Mouse (Mus musculus): Measurements from ENCODE around the gene Rpl3l. TPM values are rescaled to one million over a fixed set of nuclear protein-coding genes. Genes with fewer than 3 reads are reported as not detected.

Gene Rpl3l
- total RNA-seq, 2 experiments from 2014 or later, result 375 to 390 TPM

DNA sequence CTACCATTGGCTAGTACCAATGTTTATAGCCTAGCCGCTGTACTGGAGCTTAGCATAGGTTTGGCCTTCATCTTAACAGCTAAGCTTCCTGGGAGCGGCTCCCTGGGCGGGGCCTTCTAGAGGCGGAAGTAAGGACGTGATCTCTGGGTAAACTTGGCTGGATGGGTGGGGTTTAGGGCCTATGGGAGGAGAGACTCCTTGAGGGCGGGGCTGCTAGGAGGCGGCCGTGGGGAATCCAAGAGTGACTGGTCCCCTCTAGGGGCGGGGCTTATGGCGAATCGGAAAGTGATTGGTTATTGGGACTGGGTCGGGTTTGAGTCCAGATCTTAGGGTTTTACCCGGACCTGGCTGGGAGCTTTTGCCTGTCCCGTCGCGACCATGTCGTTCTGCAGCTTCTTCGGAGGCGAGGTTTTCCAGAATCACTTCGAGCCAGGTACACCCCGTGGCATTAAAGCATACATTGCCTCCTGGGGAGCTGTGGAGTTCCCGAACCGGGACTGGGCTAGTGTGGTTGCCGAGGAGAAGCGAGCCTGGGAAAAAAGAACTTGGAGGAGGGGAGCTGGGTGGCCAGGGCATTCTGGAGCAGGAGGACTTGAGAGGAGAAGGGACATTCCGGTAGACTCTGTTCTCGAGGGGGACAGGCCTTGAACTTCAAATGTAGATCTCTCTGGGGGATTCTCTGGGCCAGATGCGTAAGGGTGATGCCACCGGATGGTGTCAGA is 8.9 kb downstream of the Rpl3l start, which contains the start of gene Msrb1:
Gene Msrb1, plus strand, starts transcription at position 313 of the 722 bp plus-strand sequence.
- intact Hi-C loops (cut with DNase I), result loop anchor here (5.0 to 10.0 kb wide), 2 partner anchors 151 to 538 kb away; partner anchors contain the start of genes Nubp2, Spsb3 and Ube2i
- peak; percentile 98 for DNase-seq (ENCODE audit: low spot score)

DNA sequence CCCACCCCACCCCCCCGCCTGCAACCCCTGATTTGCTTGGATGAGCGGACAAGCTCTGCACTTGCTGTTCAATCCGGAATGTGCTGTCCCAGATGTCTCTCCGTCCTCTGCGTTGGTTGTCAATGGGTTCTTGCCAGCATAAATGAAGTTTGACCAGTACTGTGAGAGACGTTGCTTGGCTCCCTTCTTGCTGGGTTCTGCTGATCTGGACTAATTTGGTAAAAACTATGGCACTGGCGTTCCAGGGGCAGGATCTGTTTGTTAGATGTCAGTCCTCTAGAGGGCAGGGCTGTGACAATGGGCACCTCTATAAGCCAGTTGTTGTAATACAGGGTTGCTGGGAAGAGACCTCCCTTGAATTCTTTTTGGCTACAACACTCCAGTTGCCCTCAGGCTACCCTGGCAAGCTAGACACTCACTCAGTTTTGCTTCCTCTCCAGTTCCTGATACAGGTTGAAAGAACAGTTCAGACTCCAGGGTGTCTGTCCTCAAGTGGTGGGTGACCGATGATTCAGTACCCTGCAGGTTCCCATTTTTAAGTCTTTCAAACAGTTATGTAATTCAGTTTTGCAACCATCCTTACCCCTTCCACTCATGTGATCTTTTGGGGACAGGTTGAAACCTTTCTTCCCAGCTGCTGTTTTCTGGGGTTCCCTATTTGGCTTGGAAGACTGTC is 9.7 kb downstream of the Rpl3l start:
- DNase-seq (ENCODE audit: low spot score), result no peak
- intact Hi-C loops (cut with DNase I), result loop anchor here (5.0 to 10.0 kb wide), 2 partner anchors 150 to 538 kb away; partner anchors contain the start of genes Nubp2, Spsb3 and Ube2i

DNA sequence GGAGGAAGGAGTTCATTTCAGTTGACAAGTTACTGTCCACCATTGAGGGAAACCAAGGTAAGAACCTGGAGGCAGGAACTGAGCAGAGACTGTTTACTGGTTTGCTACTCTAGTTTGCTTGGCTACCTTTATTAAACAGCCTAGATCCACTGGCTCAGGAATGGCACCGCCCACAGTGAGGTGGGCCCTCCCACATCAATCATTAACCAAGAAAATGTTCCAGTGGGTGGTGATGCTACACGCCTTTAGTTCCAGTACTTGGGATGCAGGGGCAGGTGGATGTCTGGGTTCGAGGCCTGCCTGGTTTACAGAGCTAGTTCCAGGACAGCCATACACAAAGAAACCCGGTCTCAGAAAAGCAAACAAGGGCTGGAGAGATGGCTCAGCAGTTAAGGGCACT is 10.6 kb downstream of the Rpl3l start:
- no peak for DNase-seq (ENCODE audit: low spot score)
- intact Hi-C loops (cut with DNase I), result loop anchor here (5.0 to 10.0 kb wide), 2 partner anchors 149 to 537 kb away; partner anchors contain the start of genes Nubp2, Spsb3 and Ube2i

DNA sequence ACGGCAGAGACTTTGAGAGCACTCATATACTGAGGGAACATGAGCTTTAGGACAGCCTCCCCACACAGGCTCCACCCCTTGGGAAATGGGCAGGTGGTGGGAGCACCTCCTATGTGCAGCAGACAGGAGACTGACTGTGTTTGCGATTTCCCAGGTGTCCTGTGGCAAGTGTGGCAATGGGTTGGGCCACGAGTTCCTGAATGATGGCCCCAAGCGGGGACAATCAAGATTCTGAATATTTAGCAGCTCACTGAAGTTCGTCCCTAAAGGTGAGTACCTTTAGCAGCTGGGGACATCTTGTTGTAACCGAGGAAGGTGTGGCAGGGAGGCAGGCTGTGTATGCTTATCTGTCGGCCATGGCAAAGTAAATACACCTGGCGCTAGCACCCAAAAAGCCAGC is 12.3 kb downstream of the Rpl3l start:
- no peak for DNase-seq (ENCODE audit: low spot score)
- intact Hi-C loops (cut with DNase I), result loop anchor here (5.0 to 10.0 kb wide), 4 partner anchors 147 to 535 kb away; partner anchors contain the start of genes Cramp1l, Ift140, Nubp2 and Ptx4

DNA sequence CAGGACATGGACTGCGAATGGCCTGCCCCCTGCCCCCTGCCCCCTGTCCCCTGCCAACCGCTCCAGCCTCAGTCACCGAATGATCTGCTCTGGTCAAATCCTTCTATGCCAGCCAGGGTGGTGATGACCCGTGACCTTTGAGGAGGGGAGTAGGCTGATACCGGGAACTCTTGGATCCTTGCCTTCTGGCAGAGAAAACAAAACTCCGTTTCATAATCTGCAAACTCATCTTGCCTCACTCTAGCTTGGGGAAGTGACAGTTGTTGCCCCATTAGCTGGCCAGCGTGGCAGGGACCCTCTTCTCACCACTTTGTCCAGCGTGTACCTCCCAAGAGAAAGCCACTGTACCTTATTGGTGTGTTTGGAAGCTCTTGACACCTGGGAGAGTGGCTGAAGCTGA is 14.7 kb downstream of the Rpl3l start:
- intact Hi-C loops (cut with DNase I), result loop anchor here (10.0 kb wide), 2 partner anchors 272 to 382 kb away; partner anchors contain the start of genes Cramp1l, Ift140 and Ptx4
- no peak for DNase-seq (ENCODE audit: low spot score)

DNA sequence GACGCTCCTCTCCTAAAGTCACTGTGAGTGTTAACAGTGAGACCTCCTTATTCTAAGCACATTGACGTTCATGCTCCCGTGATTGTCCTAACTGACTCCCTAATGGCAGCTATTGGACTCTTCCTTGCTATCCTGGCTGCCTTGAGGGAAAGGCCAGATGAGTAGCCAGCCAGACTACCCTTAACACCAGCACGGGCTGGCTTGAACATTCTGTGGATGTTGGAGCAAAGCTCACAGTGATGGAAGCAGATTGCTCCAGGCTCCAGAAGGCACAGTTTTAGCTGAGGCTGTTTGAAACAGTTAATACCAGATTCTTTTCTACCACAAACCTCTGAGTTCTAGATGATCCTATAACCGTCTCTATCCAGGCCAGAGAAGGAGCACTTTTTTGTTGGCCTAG is 16.3 kb downstream of the Rpl3l start:
- no peak for DNase-seq (ENCODE audit: low spot score)
- intact Hi-C loops (cut with DNase I), result loop anchor here (2.0 to 10.0 kb wide), 3 partner anchors 137 to 381 kb away; partner anchors contain the start of genes Cramp1l, Ift140 and Ptx4

DNA sequence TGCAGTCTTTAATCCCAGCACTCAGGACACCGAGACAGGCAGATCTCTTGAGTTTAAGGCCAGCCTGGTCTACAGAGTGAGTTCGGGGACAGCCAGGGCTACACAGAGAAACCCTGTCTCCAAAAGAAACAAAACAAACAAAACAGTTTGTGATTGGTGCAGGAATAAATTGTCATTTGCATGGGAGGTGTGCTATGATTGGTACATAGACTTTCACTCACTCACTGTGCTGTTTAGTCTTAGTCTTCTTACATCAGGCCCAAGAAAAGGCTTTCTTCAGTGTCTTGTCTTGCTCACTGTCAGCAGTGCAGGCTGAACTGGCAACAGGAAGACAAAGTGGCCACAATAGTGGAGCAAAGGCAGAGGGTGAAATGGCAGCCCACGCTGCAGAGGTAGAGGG is 16.8 kb downstream of the Rpl3l start:
- intact Hi-C loops (cut with DNase I), result loop anchor here (2.0 to 10.0 kb wide), 3 partner anchors 136 to 380 kb away; partner anchors contain the start of genes Cramp1l, Ift140 and Ptx4
- no peak for DNase-seq (ENCODE audit: low spot score)

DNA sequence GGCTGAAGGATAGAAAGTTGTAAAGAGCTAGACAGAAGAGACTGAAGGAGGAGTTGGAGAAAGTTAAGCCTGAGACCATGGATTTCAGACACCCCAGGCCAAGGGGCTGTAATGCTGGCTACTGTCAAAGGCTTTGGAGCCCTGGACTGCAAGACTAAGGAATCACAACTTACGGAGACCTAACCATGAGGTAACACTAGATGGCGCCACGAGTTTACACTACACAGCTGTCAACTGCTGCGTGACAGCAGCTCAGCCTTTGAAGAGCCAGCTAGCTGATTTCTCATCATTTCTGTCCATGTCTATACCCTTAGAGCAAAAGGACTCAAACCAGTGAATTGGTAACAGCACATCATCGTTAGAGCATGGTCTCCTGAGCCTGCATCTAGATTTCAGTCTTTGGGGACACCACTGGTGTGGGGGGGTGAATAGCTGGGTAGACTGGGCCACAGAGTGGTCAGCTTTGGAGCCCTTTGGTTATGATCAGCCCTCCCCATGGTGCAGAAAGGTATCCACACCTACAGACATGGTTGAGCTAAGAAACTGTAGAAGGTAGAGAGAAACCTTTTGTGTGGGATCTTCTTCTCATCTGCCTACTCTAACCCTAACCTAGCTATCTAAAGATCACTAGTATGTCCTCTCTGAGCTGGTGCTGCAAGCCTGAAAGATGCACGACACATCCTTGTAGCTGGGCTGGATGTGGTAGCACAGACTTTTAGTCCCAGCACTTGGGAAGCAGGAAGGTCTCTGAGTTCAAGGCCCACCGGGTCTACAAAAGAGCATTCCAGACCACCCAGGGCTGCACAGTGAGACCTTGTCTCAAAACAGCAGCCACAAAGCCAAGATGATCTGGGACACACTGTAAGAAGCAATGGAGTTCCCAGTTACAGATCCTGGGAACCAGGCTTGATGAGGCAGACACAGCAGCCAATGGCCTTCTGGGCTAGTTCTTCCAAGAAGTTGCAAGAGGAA is 18.2 kb downstream of the Rpl3l start:
- no peak for DNase-seq (ENCODE audit: low spot score)
- intact Hi-C loops (cut with DNase I), result loop anchor here (1.0 to 10.0 kb wide), 4 partner anchors 71 to 379 kb away; partner anchors contain the start of genes Cramp1l, Ift140 and Ptx4

DNA sequence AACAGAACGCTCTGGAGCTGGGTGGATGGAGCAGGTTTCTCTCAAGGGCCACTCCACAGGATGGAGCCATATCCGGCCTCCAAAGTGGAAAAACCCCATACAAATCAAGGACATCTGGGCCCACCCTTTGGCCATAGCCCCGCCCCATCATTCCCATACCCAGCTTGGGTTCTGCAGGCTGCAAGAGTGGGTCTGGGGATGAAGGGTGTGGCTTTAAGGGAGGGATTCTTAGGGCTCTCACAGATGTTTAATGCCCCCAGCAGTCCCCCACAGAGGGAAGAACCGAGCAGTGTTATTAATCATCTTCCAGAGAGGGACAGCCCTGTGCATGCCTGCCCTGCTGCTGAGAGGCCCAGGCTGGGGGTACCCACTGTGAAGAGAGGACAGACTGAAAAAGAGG is 19.4 kb downstream of the Rpl3l start:
- intact Hi-C loops (cut with DNase I), result loop anchor here (10.0 kb wide), 2 partner anchors 268 to 378 kb away; partner anchors contain the start of genes Cramp1l, Ift140 and Ptx4
- no peak for DNase-seq (ENCODE audit: low spot score)

DNA sequence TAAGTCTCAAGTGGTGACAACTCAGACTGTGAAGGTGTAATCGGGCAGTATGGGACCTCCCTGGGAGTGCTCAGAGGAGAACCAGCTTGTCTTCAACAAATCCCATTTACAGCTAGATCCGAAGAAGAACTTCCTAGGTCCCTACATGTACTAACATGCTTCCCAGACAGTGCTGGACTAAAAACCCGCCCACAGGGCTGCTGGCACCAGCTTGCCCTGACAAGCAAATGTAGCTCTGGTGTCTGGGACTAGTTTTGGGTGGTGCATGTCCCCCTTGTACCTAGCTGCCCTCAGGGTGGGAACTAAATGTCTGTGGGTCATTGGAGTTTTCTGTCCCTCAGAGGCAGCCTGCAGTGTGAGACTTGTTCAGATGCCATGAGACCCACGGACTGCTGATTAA is 23.9 kb downstream of the Rpl3l start:
- DNase-seq (ENCODE audit: low spot score), result no peak
- intact Hi-C loops (cut with DNase I), result no loop called here

DNA sequence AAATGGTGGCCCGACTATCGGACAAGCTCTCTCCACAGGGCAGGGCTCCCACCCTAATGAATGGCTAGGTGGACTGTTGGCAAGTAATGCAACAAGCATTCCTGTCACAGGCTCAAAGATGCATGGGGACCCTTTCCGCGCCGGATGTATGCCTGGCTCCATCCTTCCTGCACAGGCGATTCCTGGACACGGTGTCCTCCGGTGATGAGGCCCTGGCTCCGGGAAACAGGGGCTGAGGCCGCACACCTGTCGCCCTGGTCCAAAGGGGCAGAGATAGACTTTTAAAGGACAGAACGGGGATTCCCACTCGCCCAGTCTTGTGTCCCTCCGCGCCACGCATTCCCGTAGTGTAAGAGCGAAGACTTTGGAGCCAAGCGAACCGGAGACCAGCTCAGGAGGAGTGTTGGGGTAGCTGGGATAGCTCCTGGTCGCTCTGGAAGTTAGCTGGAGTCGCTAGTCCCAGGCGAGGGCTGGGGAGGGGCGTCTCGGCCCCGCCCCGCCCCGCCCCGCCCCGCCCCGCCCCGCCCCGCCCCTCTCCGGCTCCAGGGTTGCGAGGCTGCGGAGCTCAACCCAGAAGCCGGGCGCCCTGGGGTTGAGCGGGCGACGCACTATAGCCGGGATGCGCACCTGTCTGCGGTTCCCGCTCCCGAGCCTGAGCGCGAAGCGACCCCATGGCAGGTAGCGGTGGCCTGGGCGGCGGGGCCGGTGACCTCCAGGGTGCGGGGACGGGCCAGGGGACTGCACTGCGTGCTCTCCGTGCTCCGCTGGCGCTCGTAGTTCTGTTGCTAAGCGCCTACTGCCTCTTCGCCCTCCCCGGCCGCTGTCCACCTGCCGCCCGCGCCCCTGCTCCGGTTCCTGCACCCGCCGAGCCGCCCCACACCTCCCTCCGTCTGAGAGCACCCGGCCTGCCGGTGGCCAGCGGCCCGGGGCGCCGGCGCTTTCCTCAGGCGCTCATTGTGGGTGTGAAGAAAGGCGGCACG is 25.1 kb downstream of the Rpl3l start, which contains the start of gene Hs3st6:
Gene Hs3st6, plus strand, starts transcription at position 574 of the 980 bp plus-strand sequence.
- intact Hi-C loops (cut with DNase I), result no loop called here
- DNase-seq (ENCODE audit: low spot score), result no peak

DNA sequence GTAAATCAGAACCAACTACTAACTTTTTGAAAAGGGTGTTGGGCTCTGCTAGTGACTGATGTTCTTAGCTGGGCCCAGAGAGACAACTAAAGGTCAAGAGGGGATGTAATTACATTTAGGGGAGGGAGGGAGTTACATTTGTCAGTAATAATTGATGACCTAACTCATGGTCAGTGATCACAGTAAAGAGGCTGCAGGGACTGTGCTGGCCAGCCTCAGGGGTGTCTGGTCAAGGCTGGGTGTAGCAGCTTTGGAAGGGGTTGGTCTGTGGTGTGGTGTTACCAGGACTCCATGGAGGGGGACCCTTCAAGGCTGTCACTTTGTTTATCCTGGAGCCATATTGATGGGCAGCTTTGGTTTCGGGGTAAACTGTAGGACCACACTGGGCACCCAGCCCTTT is 29.8 kb downstream of the Rpl3l start:
- intact Hi-C loops (cut with DNase I), result no loop called here
- no peak for DNase-seq (ENCODE audit: low spot score)

DNA sequence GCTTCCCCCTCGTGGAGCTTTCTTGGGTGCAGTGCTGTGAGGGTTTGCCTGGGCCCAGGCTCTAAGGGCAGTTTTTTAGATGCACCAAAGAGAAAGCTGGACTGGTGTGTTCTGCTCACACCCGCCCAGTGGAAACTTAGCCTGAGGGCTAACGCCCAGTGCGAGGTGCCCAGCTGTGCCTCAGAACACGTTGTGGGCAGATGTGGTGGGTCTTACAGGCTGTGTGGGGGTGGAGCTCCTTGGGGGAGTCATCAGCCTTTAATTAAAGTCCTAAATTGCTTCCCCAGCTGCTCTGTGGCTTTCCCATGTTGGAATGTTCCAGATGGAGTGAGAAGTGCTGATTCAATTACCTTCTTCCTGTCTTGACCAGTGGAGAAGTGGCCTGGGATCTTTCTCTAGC is 33.5 kb downstream of the Rpl3l start:
- DNase-seq (ENCODE audit: low spot score), result no peak
- intact Hi-C loops (cut with DNase I), result no loop called here

DNA sequence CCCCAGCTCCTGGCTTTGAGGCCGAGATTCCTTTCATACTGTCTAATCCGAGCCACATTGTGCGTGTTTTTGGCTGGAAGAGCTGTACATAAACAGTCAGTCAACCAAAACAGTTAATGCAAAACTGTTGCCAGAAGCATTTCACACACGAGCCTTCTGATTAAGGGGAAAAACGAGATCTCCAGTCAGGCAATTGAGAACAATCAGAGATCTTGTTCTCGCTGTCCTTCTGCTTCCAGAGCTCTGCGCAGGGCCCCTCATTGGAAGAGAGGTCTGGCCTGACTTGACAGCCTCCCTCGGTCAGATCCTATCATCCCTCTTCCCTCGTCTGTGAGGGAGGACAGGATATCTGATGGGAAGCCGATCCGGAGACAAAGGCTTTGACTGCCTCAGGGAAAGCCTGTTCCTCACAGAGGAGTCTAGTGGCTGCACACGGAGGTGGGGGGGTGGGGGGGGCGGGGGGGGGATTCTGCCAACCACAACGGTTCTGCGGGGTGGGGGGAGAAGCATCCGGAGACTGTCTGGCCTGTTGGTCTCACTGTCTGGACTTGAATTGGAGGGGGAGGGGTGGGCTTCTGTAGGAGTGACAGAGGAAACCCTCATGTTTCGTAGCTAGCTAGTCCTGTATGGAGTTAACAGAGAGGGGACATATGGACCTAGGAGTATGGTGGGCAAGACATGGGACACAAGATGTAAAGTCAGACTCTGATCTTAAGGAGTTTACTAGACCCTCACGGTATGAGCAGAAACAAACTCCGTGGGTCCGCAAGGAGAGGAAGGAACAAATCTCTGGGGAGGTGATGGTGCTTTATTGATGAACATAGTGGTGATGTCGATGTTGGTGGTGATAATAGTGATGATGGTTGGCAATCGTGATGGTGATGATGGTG is 37.6 kb downstream of the Rpl3l start:
- intact Hi-C loops (cut with DNase I), result no loop called here
- DNase-seq (ENCODE audit: low spot score), result no peak

DNA sequence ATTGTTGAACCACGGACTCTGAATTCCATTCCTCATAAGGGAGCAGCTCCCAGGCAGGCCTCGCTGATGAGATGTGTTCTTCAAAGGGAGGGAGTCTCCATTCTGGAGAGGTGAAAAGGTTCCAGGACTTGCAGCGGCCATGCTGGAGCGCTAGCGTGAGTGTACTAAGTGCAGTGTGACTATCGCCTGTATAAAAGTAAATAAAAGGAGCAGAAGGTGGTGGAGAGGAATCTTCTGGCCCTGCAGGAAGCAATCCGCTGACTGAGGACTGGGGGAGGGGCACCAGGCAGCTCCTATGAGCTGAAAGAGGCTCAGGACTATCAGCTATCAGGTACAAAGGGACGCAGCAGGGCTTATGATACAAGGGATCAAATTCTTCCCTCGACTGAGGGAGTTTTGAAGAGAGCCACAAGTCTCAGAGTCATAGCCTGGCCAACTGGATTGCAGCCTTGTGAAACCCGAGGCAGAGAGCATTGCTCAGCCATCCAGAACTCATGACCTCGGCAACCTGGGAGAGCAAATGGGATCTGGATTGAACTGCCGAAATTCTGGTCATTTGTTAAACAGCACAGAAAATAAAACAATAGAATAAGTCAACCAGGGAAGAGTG is 38.8 kb downstream of the Rpl3l start:
- intact Hi-C loops (cut with DNase I), result no loop called here
- no peak for DNase-seq (ENCODE audit: low spot score)

DNA sequence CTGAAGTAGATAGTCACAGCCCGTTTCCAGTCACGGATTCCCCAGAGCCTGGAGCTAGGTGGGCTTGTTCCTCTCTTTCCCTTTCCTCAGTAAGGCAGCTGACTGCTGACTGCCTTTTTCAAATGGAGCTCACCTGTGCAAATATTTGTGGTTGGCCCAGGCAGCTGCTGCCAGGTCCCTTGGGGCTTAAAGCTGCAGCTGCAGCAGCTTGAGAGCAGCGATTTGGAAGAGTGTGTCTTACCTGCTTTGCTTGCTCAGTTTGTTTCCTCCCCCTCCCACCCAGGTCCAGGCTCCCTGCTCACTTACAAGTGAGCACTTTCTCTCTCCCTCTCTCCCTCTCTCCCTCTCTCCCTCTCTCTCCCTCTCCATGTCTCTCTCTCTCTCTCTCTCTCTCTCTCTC is 41.5 kb downstream of the Rpl3l start:
- no peak for DNase-seq (ENCODE audit: low spot score)
- intact Hi-C loops (cut with DNase I), result no loop called here

DNA sequence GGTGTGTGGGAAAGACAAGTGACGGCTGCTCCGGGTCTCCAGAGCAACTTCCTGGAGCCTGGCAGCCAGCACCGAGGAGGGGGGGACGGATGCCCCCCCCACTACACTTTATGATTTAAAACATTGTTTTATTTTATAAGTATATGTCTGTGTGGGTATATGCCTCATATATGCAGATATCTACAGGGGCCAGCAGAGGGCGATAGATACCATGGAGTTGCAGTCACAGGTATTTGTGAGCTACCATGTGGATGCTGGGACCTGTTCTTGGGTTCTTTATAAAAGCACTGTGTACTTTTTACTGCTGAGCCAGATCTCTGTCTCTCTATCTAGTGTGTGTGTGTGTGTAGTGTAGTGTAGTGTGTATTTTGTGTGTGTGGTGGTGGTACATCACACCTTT is 45.6 kb downstream of the Rpl3l start:
- intact Hi-C loops (cut with DNase I), result no loop called here
- DNase-seq (ENCODE audit: low spot score), result no peak

All from heart, postnatal 25 days (tissue).